Mouse (Mus musculus): ENCODE data around the gene Gys1. TPM values are rescaled to one million over a fixed set of nuclear protein-coding genes. Genes with fewer than 3 reads are reported as not detected.

Gys1 gene
- total and polyA plus RNA-seq, 3 experiments = 22.1 to 44.8 (median 36.7) TPM

- Histone ChIP-seq H3K4me1 (ENCODE audit: insufficient read depth, low read depth, low read length) (peaks cover 23% of the 10 kb centered on the region), H3K36me3 (replicated peaks) (no peaks in the 10 kb centered on the region), H3K4me3 (ENCODE audit: low read depth, low read length) (no peak overlapping the region), H3K27me3 (ENCODE audit: insufficient read depth, low read length) (peaks cover 28% of the 10 kb centered on the region), H3K9me3 (replicated peaks) (peaks cover 9% of the 10 kb centered on the region)
- TF ChIP-seq GATA2 (IDR thresholded peaks at IDR 0.05; ENCODE audit: borderline replicate concordance, low read depth, low read length) (no peak), TAL1 (conservative IDR thresholded peaks at IDR 0.05; ENCODE audit: low read depth, low read length) (no peak), POLR2AphosphoS5 (IDR thresholded peaks at IDR 0.05; ENCODE audit: insufficient replicate concordance, low read depth, low read length) (no peak), GATA1 (IDR thresholded peaks at IDR 0.05; ENCODE audit: borderline replicate concordance, low read length) (no peak), CTCF (IDR thresholded peaks at IDR 0.05; ENCODE audit: low read depth, low read length) (no peak)
- no peak for DNase-seq (ENCODE audit: low spot score)
- ATAC-seq (ENCODE audit: extremely low read depth, insufficient number of reproducible peaks, low FRiP score, poor library complexity, severe bottlenecking) = no peak
These were observed 33.0 kb upstream of the Gys1 start for GRCm38 (mm10) chr7:45401521-45402085.

DNA sequence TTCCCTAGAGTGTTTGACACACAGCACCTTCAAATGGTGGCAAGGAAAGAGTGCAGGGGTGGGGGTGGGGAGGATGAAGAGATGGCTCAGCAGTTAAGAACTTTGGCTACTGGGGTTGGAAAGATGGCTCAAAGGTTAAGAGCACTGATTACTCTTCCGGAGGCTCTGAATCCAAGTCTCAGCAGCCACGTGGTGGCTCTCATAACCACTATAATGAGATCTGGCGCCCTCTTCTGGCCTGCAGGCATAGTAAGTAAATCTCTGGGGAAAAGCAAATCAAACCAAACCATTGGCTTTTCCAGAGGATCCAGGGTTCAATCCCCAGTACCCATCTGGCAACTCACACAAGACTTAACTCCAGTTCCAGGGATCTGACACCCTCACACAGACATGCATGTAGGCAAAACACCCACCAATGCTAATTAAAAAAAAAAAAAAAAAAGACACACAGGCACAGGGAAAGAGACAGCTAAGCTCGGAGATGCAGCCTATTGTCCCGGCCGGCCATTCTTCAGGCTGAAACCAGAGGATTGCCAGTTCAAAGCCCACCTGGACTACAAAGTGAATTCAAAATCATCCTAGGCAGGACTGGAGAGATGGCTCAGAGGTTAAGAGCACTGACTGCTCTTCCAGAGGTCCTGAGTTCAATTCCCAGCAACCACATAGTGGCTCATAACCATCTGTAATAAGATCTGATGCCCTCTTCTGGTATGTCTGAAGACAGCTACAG is 30.9 kb upstream of the Gys1 start:
- no peak for ATAC-seq (ENCODE audit: extremely low read depth, insufficient number of reproducible peaks, low FRiP score, poor library complexity, severe bottlenecking)
- Histone ChIP-seq H3K27me3 (ENCODE audit: insufficient read depth, low read length) (peaks cover 46% of the 10 kb centered on the region), H3K36me3 (replicated peaks) (no peaks in the 10 kb centered on the region), H3K4me1 (ENCODE audit: insufficient read depth, low read depth, low read length) (peaks cover 13% of the 10 kb centered on the region), H3K4me3 (ENCODE audit: low read depth, low read length) (no peak overlapping the region), H3K9me3 (replicated peaks) (peaks cover 15% of the 10 kb centered on the region)
- TF ChIP-seq CTCF (IDR thresholded peaks at IDR 0.05; ENCODE audit: low read depth, low read length) (peak; percentile 46; the same call in 1 of the 2 replicates), TAL1 (conservative IDR thresholded peaks at IDR 0.05; ENCODE audit: low read depth, low read length) (no peak)
- DNase-seq (ENCODE audit: low spot score) = no peak

- no peak; the same call in 1 of the 2 replicates for ATAC-seq (ENCODE audit: extremely low read depth, insufficient number of reproducible peaks, low FRiP score, poor library complexity, severe bottlenecking)
- Histone ChIP-seq H3K4me1 (ENCODE audit: insufficient read depth, low read depth, low read length) (peaks cover 13% of the 10 kb centered on the region), H3K27me3 (ENCODE audit: insufficient read depth, low read length) (peaks cover 63% of the 10 kb centered on the region), H3K4me3 (ENCODE audit: low read depth, low read length) (peak within 1 kb of the TSS; percentile 19; the same call in 1 of the 2 replicates), H3K36me3 (replicated peaks) (no peaks in the 10 kb centered on the region), H3K9me3 (replicated peaks) (peaks cover 15% of the 10 kb centered on the region)
- DNase-seq (ENCODE audit: low spot score) = peak; percentile 79
- TF ChIP-seq CTCF (IDR thresholded peaks at IDR 0.05; ENCODE audit: low read depth, low read length) (peak; percentile 91), TAL1 (conservative IDR thresholded peaks at IDR 0.05; ENCODE audit: low read depth, low read length) (no peak), POLR2AphosphoS5 (IDR thresholded peaks at IDR 0.05; ENCODE audit: insufficient replicate concordance, low read depth, low read length) (no peak), GATA1 (IDR thresholded peaks at IDR 0.05; ENCODE audit: borderline replicate concordance, low read length) (no peak), GATA2 (IDR thresholded peaks at IDR 0.05; ENCODE audit: borderline replicate concordance, low read depth, low read length) (no peak)
These were observed 29.3 kb upstream of the Gys1 start, which contains the start of gene Kcna7 for GRCm38 (mm10) chr7:45405091-45406075. Gene Kcna7, plus strand, starts transcription at chr7:45405653.

- TF ChIP-seq TAL1 (conservative IDR thresholded peaks at IDR 0.05; ENCODE audit: low read depth, low read length) = no peak
- TF ChIP-seq POLR2AphosphoS5 (IDR thresholded peaks at IDR 0.05; ENCODE audit: insufficient replicate concordance, low read depth, low read length) = no peak
- no peak for TF ChIP-seq GATA2 (IDR thresholded peaks at IDR 0.05; ENCODE audit: borderline replicate concordance, low read depth, low read length)
- TF ChIP-seq CTCF (IDR thresholded peaks at IDR 0.05; ENCODE audit: low read depth, low read length) = no peak
- TF ChIP-seq GATA1 (IDR thresholded peaks at IDR 0.05; ENCODE audit: borderline replicate concordance, low read length) = no peak
- no peak for ATAC-seq (ENCODE audit: extremely low read depth, insufficient number of reproducible peaks, low FRiP score, poor library complexity, severe bottlenecking)
These were observed 28.2 kb upstream of the Gys1 start for GRCm38 (mm10) chr7:45406157-45407156.

GRCm38 (mm10) chr7:45407836-45408235 is 26.8 kb upstream of the Gys1 start:
- Histone ChIP-seq H3K4me3 (ENCODE audit: low read depth, low read length) (no peak overlapping the region), H3K4me1 (ENCODE audit: insufficient read depth, low read depth, low read length) (peaks cover 13% of the 10 kb centered on the region), H3K27me3 (ENCODE audit: insufficient read depth, low read length) (peaks cover 69% of the 10 kb centered on the region), H3K36me3 (replicated peaks) (no peaks in the 10 kb centered on the region), H3K9me3 (replicated peaks) (peaks cover 15% of the 10 kb centered on the region)
- ATAC-seq (ENCODE audit: extremely low read depth, insufficient number of reproducible peaks, low FRiP score, poor library complexity, severe bottlenecking) (no peak), DNase-seq (ENCODE audit: low spot score) (no peak)
- TF ChIP-seq CTCF (IDR thresholded peaks at IDR 0.05; ENCODE audit: low read depth, low read length) (no peak), GATA1 (IDR thresholded peaks at IDR 0.05; ENCODE audit: borderline replicate concordance, low read length) (no peak)

More at GRCm38 (mm10) chr7:45406157-45407156, 28.2 kb upstream of the Gys1 start:
- no peak for DNase-seq (ENCODE audit: low spot score)
- Histone ChIP-seq H3K27me3 (ENCODE audit: insufficient read depth, low read length) (peaks cover 70% of the 10 kb centered on the region), H3K9me3 (replicated peaks) (peaks cover 15% of the 10 kb centered on the region), H3K4me3 (ENCODE audit: low read depth, low read length) (peak overlapping the region; percentile 19; the same call in 1 of the 2 replicates), H3K4me1 (ENCODE audit: insufficient read depth, low read depth, low read length) (peaks cover 13% of the 10 kb centered on the region), H3K36me3 (replicated peaks) (no peaks in the 10 kb centered on the region)
